Mouse (Mus musculus): Measurements from ENCODE around the gene Hexdc.

DNA sequence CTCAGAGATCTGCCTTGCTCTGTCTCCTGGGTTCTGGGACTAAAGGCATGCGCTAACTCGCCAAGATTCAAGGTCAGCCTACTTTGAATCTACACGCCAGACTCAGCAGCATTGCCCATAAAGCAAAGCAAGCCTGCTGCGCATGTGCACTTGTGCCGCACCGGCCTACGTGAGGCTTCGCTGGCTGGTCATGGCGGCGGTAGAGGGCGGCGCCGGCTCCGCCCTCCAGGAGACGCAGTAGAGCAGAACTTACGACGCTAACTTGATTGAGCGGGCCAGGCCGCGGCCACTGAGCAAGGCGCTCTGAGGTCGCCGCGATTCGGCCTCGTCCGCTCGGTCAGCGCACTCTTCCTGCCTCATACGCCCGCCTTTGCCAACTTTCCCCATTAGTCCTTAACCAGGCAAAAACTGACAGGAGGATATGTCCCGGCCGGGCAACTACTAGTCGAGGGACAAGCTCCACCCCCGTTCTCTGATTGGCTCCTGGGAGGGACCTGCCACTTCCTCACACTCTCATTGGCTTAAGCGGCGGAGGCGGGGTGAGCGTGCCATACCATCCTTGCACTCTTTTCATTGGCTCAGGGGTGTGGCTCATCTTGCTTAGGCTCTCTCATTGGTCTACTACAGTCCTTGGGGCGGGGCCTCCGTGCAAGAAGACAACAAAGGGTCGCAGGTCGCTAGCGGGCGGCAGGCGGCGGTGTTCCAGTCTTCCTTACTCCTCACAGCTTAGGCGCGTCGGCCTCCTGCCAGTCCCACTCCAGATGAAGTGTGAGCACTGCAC, 32.5 kb downstream of the Hexdc start, which contains the start of gene Narf:
- no peak for TF ChIP-seq CTCF (IDR thresholded peaks at IDR 0.05; ENCODE audit: low read depth, low read length)
- peak; percentile 87; the same call in 1 of the 2 replicates for TF ChIP-seq POLR2A (IDR thresholded peaks at IDR 0.05; ENCODE audit: borderline replicate concordance, low read depth, low read length)

All from bone marrow macrophage, adult 2 months (primary cell).